Mouse (Mus musculus): Measurements from ENCODE around the gene 1810010H24Rik. TPM values are rescaled to one million over a fixed set of nuclear protein-coding genes. Genes with fewer than 3 reads are reported as not detected.
"Not testable (repeated sequence)": the region's sequence is repeated elsewhere in the genome, so short reads cannot be mapped to it uniquely, and the experiment has no call there.

Gene 1810010H24Rik
- 0.78 and 1.5 TPM in 2 replicates for polyA plus RNA-seq (2012; rRNA removed)

DNA sequence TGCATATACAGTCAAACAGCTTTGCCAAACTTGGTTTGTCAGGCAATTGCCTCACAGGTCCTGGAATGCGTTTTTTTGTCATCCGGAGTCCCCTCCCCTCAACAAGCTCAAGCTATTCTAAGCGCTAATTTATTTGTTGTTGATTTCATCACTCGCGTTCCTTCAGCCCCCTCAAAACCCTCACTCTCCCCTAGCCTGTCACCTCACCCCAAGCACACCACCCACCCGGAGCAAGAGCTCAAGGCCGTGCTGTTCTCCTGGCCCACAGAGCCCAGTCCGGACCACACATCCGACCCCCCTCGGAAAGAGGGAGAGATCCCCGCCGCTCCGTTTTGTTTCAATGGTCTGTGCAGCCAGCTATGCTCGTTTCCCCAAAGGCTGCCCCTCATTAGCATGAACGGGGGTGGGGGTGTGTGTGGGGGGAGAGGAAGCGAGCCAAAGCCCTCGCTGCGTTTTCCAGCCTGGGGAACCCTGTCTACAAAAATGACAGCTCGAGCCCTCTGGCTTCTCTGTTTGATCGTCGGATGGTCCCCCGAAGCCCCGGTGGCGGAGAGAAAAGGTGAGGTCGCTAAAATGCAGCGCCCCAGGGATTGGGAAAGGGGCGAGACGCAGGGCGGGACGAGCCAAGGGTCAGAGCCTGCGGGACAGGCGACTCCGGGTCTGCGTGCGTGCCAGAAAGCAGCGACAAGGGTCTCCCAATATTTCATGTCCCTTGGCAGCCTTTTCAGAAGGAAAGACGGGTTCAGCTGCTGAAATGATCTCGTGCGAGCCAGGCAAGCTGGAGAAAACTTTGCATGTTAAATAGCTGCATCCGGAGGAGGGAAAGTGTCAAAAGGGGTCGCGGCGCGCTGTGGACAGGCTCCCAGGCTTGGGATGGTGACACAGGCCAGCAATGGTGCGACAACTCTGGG lies at the start of gene 1810010H24Rik:
Gene 1810010H24Rik (plus strand): TSS at position 271 of the 911 bp plus-strand sequence.
- DNase-seq (ENCODE audit: low read depth, low spot score), result no peak

DNA sequence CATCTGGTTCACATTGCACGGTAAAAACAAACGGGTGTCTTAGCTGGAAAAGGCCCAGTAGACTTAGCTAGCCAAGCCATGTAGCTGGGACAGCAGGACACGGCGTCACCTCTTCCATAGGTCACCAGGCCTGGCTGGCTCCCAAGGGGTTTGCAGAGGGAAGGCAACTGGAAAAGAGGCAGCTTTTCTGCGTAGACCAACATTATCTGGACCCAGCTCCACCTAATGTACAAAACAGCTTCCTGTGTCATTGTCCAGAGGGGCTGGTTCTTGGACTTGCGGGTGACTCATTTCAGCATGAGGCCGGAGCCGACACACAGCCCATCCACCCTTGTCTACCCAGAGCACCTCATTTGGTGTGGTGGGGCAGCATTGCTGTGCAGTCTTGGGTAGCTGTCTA lies 49.3 kb upstream of the 1810010H24Rik start:
- 77% methylated on average over 8 of the region's 8 CpGs for WGBS
- no peak for DNase-seq (ENCODE audit: low read depth, low spot score)

More for the DNA sequence above, at the start of gene 1810010H24Rik:
- 3% methylated on average over 45 of the region's 45 CpGs for WGBS

DNA sequence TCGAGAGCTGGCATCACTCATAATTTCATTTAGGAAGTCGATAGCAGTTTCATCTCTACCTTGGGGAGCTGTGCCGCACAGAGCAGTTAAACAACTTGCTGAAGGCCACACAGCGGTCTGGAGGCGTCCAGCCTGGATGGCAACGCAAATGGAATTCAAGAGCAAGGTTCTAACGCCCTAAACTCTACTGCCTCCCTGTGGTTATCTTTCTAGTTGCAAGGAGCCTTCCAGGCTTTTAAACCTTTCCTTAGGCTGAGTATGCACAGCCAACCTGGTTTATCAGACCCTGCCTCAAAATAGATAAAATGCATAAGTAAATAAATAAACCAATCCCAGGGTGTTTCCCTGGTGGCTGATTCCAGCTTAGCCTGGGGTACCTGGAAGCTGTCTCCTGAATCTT lies 45.0 kb upstream of the 1810010H24Rik start:
- WGBS, result 15% methylated on average over 7 of the region's 7 CpGs
- DNase-seq (ENCODE audit: low read depth, low spot score), result no peak

DNA sequence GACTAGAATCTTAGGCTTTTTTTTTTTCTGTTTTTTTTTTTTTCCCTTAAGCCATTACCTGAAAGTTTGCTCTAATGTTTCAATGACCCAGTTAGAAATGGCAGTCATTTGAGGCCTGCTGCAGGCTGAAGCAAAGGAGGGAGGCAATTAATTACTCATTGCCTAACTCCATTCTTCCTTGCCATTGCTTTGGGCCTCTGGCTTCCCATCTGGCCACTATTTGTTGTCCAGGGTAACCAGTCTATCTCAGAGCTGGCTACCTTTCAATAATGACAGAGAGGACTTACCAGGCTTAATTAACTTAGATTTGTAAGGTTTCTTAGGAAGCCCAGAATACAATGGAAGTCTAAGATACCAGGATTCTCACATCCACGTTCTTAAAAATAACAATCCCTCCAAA lies 43.7 kb upstream of the 1810010H24Rik start:
- DNase-seq (ENCODE audit: low read depth, low spot score), result no peak
- WGBS, result 78% methylated on average over 1 of the region's 1 CpGs

DNA sequence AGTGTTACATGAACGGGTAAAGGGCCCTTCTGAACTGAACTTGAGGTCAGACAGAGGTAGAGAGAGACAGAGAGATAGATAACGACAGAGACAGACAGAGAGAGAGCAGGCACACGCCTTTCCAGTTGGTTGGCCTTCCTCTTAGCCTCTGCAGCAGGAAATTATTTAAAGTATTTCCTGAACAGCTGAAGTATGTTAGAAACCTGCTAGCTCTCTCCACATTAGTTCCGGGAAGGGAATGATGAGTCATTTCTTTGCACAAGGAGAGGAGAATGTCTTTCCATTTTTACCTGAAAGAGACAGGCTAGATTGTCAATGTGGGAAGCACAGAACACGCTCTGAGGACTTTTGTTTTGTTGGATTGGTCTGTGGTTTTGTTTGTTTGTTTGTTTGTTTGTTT lies 43.1 kb upstream of the 1810010H24Rik start:
- WGBS, result 19% methylated on average over 5 of the region's 5 CpGs
- DNase-seq (ENCODE audit: low read depth, low spot score), result no peak

DNA sequence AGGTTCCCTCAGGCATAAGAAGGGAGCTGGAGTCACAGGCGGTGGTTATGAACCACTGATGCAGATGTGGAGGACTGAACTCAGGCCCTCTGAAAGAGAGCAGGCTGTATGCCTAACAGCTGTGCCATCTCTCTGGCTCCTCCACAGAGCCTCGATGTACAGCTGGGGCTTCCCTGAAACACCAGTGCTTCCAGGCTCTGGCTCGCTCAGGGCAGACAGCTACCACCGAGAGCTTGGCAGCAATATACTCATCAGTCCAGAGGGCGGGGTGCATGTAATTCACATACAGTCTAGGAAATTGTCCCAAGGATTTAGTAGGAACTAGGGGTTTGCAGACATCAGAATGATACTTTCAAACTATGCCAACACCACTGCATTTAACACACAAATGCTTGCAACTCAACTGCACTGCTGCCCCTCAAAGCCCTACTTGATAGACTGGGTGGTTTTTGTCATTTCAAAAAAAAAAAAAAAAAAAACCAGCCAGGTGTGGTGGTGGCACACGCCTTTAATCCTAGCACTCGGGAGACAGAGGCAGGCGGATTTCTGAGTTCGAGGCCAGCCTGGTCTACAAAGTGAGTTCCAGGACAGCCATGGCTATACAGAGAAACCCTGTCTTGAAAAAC lies 39.4 kb upstream of the 1810010H24Rik start:
- WGBS, result 65% methylated on average over 9 of the region's 9 CpGs

DNA sequence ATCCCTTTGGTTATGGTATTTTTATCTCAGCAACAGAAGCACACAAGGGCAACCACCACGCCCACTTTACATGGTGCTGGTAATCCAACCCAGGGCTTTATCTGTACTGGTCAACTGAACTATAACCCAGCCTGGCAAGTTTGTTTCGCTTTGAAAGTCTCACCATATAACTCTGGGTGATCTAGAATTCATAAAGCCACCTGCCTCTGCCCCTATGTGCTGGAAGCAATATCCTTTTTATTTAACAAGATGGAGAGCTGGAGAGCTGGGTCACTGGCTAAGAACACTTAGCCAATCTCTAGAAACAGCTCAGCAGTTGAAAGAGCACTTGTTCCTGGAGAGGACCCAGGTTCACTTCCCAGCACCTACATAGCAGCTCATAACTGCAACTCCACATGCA lies 38.1 kb upstream of the 1810010H24Rik start:
- no peak for DNase-seq (ENCODE audit: low read depth, low spot score)
- WGBS, result 85% methylated on average over 2 of the region's 2 CpGs

More for the DNA sequence above, 39.4 kb upstream of the 1810010H24Rik start:
- not testable (repeated sequence) for DNase-seq (ENCODE audit: low read depth, low spot score)

DNA sequence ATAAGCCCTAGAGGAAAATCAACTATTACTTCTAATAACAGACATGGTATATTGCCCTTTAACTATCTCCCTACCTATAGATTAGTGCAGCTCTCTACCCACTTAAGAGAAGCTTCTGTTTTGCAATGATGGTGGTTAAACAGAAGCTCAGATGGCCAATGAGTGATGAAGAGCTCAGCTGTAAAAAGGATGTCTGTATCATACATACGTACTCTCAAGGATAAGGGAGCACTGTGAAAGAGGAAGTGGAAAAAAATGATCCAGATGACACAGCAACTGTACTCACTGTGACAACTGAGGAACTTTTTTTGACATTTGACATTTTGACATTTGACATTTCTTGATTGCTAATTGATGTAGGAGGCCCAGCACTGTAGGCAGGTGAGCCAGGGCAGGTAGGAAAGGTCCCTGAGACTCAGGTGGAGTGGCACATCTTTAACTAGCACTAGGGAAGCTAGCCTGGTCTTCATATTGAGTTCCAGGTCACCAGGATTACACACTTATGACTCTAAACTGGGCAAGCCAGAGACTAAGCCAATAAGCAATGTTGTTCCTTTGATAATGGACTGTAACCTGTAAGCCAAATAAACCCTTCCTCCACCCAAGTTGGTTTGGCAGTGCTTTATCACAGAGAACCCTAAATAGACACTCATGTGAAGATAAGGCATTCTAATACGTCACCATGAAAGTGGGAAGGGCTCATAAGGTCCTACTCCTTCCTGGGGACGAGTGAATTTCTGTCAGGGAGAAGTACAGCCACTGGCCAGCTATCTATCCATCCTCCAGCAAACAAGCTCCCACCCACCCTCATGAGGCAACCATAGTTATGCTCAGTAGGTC lies 31.0 kb upstream of the 1810010H24Rik start:
- 42% methylated on average over 3 of the region's 3 CpGs for WGBS
- no peak for DNase-seq (ENCODE audit: low read depth, low spot score)

DNA sequence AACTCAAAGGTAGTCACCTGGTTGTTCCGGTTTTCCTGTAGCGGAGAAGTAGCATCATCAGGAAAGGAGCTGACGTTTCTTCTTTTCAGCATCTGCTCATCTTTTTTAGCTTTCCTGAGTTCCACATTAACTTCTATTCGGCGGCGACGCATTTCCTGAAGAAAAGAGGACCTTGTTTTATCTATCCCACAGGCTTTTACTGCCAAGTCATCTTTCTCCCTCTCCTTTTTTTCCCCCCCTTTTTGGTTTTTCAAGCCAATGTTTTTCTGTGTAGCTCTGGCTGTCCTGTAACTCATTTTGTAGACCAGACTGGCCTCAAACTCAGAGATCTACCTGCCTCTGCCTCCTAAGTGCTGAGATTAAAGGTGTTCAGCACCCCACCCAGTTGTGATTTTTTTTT lies 29.0 kb upstream of the 1810010H24Rik start:
- DNase-seq (ENCODE audit: low read depth, low spot score), result not testable (repeated sequence)
- 94% methylated on average over 7 of the region's 7 CpGs for WGBS

DNA sequence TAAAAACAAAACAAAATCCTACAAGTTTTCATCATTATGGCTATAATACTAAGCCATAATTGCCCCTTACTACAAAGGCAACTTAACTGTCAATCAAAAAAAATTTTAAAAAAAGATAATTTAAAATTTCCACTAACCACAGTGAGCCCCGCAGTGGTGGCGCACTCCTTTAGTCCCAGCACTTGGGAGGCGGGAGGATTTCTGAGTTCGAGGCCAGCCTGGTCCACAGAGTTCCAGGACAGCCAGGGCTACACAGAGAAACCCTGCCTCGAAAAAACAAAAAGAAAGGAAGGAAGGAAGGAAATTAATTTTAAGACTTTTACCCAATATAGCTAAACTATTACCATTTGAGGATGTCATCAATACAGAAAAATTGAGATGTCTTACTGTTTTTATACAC lies 27.5 kb upstream of the 1810010H24Rik start:
- no peak for DNase-seq (ENCODE audit: low read depth, low spot score)
- 25% methylated on average over 5 of the region's 5 CpGs for WGBS

DNA sequence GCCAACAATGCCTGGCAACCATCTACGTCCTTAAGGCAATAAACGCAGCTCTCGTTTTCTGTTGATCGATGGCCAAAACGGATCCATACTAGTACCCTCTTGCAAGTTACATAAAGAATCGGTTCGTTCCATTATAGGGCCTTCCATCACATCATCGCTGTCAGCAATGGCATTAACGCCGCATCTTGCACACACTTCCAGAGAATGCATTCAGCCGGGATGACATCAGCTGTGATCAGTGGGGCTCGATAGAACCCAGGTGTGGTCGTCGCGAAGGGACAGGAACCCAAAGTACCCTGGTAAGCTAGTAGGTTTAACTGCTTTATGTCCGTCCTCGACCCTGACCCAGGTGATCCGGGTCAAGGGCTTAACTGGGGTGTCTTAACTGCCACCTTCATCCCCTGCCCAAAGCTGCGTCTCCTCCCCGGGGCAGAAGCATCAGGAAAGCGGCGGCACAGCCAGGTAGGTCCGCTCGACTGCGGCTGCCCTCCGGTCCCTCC lies 26.8 kb upstream of the 1810010H24Rik start:
- under 1% methylated on average over 26 of the region's 26 CpGs for WGBS
- DNase-seq (ENCODE audit: low read depth, low spot score), result no peak

DNA sequence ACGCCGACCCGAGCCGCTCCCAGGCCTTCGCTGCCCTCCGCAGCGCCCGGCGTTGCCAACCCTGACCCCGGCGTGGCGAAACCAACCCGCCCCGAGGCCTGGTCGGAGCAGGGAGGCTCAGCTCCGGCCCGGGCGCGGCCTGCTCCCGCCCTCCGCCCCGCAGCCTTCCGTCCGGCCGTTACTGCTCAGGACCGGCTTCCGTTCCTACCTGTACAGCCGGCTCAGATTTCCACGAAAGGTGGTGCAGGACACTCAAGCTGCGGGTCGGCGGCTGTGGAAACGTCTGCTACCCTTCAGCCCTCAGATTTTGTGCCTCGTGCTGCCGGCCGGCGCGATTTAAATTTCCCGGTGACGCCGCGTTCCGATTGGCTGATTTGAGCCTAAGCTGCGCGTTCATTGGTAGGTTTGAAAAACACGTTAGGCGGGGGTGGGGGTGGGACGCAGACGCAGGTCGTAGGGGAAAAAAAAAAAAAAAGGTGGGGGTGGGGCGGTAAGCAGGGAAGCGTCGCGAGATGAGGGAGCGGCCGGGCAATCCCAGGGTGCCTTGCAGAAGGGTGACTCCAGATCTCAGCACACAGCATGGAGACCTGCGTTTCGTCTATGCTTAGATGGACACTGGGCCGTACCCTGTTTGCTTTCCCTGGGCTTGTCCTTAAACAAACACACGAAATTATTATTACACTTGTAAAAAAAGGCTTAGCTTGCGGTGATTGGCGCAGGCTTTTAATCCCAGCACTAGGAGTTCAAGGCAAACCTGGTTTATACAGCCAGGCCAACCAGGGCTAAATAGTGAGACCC lies 26.1 kb upstream of the 1810010H24Rik start, which contains the start of gene Kpna2:
Gene Kpna2 (minus strand): TSS at position 391 of the 798 bp plus-strand sequence.
- under 1% methylated on average over 62 of the region's 62 CpGs for WGBS
- peak; percentile 80 for DNase-seq (ENCODE audit: low read depth, low spot score)

DNA sequence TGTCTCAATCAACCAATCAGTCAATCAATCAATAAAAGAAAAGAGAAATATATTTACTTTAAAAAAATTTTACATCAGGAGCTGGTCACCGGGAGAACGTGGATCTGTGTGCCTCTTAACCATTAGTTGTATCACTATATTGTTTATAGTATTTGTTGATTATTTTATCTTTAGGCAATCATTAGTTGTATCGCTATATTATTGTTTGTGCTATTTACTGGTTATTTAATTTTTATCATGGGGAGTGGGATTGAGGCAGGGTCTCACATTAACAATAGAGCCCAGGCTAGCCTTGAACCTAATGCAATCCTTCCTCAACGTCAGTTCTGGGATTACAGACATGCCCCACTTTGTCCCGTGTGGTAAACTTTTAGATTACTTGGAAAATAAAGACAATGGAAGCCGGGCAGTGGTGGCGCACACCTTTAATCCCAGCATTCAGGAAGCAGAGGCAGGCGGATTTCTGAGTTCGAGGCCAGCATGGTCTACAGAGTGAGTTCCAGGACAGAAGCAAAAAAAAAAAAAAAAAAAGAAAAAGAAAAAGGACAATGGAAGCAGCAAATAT lies 25.4 kb upstream of the 1810010H24Rik start:
- no peak for DNase-seq (ENCODE audit: low read depth, low spot score)
- WGBS, result 61% methylated on average over 9 of the region's 9 CpGs

DNA sequence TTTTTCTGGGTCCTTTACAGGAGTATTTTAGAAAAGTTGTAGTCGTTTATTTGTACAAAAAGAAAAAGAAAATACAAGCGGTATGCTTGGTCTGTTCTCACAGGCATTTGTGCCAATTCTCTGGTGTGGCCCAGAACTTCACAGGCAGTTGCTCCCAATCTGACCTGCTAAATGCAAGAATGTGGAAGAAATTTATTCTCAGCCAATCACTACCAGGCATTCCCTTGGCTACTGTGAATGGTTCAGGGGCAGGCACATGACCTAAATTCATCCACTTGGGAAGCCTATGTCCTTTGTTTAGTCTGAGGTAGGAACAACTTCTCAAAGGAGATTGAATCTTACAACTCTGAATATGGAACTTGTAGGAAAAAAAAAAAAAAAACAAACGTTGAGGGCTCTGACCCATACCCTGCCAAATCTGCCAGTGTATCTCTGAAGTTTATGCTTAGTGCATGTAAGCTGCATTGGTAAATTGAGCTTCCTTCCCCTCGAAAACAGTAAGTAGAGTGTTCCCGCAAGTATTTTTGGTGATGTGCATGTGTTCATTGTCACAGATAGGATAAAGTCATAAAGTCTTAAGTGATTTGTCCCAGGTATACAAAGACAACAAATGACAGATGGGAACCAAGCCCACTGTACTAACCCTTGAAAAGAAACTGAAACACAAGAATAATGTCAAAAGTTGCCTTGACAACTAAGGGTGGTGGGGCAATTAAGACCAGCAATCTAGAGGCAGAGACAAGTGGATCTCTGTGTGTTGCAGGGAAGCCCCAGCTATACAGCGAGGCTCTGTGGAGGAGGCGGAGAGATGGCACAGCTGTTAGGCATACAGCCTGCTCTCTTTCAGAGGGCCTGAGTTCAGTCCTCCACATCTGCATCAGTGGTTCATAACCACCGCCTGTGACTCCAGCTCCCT lies 23.5 kb upstream of the 1810010H24Rik start:
- DNase-seq (ENCODE audit: low read depth, low spot score), result no peak
- WGBS, result 37% methylated on average over 8 of the region's 8 CpGs

DNA sequence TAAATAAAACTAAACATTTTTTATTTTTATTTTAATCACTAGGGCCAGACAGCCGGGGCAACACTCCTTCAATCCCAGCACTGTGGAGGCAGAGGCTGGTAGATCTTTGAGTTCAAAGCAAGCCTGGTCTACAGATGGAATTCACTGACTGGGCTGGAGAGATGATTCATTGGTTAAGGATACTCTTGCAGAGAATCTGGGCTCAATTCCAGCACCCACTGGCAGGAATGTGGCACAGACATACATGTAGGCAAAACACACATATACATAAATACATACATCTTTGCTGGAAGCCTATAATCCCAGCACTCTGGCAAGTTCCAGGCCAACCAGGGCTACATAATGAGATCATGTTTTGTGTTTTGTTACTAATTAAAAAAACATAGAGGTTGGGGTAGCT lies 19.9 kb upstream of the 1810010H24Rik start:
- 76% methylated on average over 1 of the region's 1 CpGs for WGBS
- DNase-seq (ENCODE audit: low read depth, low spot score), result no peak

DNA sequence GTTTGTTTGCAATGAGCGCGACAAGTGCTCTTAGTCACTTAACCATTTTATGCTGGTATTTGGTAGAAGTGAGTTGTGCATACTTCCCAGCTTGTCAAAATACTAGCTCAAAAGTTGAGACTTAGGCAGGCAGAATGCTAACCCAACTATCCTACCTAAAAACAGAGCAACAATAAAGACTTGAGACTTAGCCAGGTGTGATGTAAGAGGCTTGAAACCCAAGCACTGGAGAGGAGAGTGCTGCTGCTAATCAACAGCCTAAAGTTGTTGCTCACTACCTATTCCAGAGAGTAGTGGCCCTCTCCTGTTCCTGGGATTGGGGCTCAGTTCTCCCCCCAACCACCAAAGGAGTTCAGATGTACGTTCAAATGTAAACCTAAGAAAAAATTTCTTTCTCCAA lies 15.0 kb upstream of the 1810010H24Rik start:
- DNase-seq (ENCODE audit: low read depth, low spot score), result no peak
- 66% methylated on average over 3 of the region's 3 CpGs for WGBS

DNA sequence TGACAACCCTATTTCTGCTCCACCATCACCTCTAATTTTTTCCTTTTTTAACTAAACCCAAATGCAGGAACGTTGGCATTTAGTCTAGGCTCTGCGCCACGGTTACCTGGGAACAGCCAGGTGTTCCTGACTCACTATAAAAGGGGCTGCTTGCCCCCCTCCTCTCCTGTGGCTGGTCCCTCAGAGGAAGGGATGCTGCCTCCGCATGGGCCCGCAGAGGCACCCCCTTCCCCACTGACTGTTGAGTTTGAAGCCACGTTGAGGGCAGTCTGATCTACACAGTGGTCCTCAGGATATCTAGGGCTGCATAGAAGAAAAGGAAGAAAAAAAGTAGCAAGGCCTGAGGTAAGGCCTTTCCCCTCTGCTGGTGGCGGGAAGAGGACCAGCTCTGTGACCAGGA lies 14.3 kb upstream of the 1810010H24Rik start:
- no peak for DNase-seq (ENCODE audit: low read depth, low spot score)
- 74% methylated on average over 7 of the region's 7 CpGs for WGBS
